10 mouse cellular contexts compared by ENCODE assay signal in genomic region chr1:45021234-45021633, GRCm38 (mm10).
DNase-seq lines count a peak whose midpoint lies in the region; ATAC-seq and TF ChIP-seq lines count a peak whose summit lies in the region.
"Had no signal": no experiment of that assay in that cellular context is flagged by ENCODE, and none has a peak within 500 bp of the region (broad histone marks: within the 10 kb centered on the region; RNA-seq: fewer than 3 reads in every experiment).

No protein-coding gene starts in this region.

- peaks cover 3% of the 10 kb centered on the region; the same call in 1 of the 2 replicates for H3K9me3 ChIP-seq in heart, embryonic 14.5 days (ENCODE audit: control insufficient read depth, low read length)
- no peaks in the 10 kb centered on the region for H3K9me3 ChIP-seq in stomach, postnatal 0 days (ENCODE audit: control insufficient read depth, low read length)
- H3K9me3 ChIP-seq: hindbrain, embryonic 15.5 days had no signal

- no peak for ATAC-seq in heart, embryonic 14.5 days (ENCODE audit: insufficient number of reproducible peaks, insufficient read depth, low FRiP score, low read depth)
- no peak for ATAC-seq in stomach, postnatal 0 days (ENCODE audit: low FRiP score, low TSS enrichment)

- intact Hi-C loops in gastrocnemius, adult 2 months (cut with DNase I) = loop anchor here (5.0 kb wide), 1 partner anchor 276 kb away; no protein-coding TSS in a partner anchor

- H3K27me3 ChIP-seq in heart, embryonic 14.5 days (ENCODE audit: control insufficient read depth, insufficient read depth, low read length) = no peaks in the 10 kb centered on the region
- no peaks in the 10 kb centered on the region for H3K27me3 ChIP-seq in stomach, postnatal 0 days (ENCODE audit: control insufficient read depth, insufficient read depth, low read length)
- H3K27me3 ChIP-seq: hindbrain, embryonic 15.5 days had no signal

- no peak overlapping the region for H3K9ac ChIP-seq in heart, embryonic 14.5 days (ENCODE audit: low read length)
- no peak overlapping the region for H3K9ac ChIP-seq in stomach, postnatal 0 days (ENCODE audit: low read length)
- H3K9ac ChIP-seq: hindbrain, embryonic 15.5 days had no signal

- TF ChIP-seq EP300 in stomach, postnatal 0 days (optimal IDR thresholded peaks at IDR 0.05) = no peak

- H3K27ac ChIP-seq in gastrocnemius, adult 2 months = peak overlapping the region; percentile 64
- peak overlapping the region; percentile 48 to 59; a peak in 3 of 4 replicates for H3K27ac ChIP-seq in heart, embryonic 14.5 days (replicated peaks in 1 of 2; ENCODE audit: control insufficient read depth in 1 of 2, insufficient read depth in 1 of 2, low read depth in 2 of 2, low read length in 2 of 2)
- H3K27ac ChIP-seq in stomach, postnatal 0 days (replicated peaks) = peak overlapping the region; percentile 78
- H3K27ac ChIP-seq: hindbrain, embryonic 15.5 days had no signal

- 58% methylated on average over 2 of the region's 2 CpGs for WGBS in heart, embryonic 14.5 days
- 29% methylated on average over 2 of the region's 2 CpGs for WGBS in stomach, postnatal 0 days

- TF ChIP-seq CTCF in gastrocnemius, adult 2 months (IDR thresholded peaks at IDR 0.05) = no peak
- no peak for TF ChIP-seq CTCF in stomach, postnatal 0 days (IDR thresholded peaks at IDR 0.05; ENCODE audit: low read depth)

- no peaks in the 10 kb centered on the region for H3K36me3 ChIP-seq in heart, embryonic 14.5 days (ENCODE audit: control insufficient read depth, insufficient read depth, low read length)
- no peaks in the 10 kb centered on the region for H3K36me3 ChIP-seq in stomach, postnatal 0 days (ENCODE audit: control insufficient read depth, insufficient read depth, low read length)
- H3K36me3 ChIP-seq: hindbrain, embryonic 15.5 days had no signal

- H3K4me1 ChIP-seq in heart, embryonic 14.5 days (ENCODE audit: control insufficient read depth in 2 of 2, insufficient read depth in 2 of 2, low read length in 2 of 2) = peaks cover 3 to 12% of the 10 kb centered on the region in 2 experiments
- H3K4me1 ChIP-seq in stomach, postnatal 0 days (replicated peaks; ENCODE audit: control insufficient read depth, insufficient read depth) = no peaks in the 10 kb centered on the region
- H3K4me1 ChIP-seq: hindbrain, embryonic 15.5 days had no signal

- H3K4me3 ChIP-seq in gastrocnemius, adult 2 months = no peak overlapping the region
- no peak overlapping the region for H3K4me3 ChIP-seq in heart, embryonic 14.5 days (ENCODE audit: control insufficient read depth in 1 of 2, insufficient read depth in 1 of 2, low read depth in 1 of 2, low read length in 2 of 2)
- H3K4me3 ChIP-seq in stomach, postnatal 0 days (ENCODE audit: low read depth, low read length) = no peak overlapping the region
- H3K4me3 ChIP-seq: hindbrain, embryonic 15.5 days had no signal

- no peak overlapping the region for H3K4me2 ChIP-seq in heart, embryonic 14.5 days (ENCODE audit: low read length)
- H3K4me2 ChIP-seq in stomach, postnatal 0 days (replicated peaks; ENCODE audit: low read depth) = no peak overlapping the region
- H3K4me2 ChIP-seq: hindbrain, embryonic 15.5 days had no signal

- DNase-seq in gastrocnemius, adult 2 months = peak; percentile 25
- DNase-seq in gastrocnemius, postnatal 4 days (ENCODE audit: low spot score in 2 of 2) = no peak
- DNase-seq in lung, postnatal 36 days = peak; percentile 0
- no peak for DNase-seq in lung, adult 18-20 months
- DNase-seq in stomach, postnatal 0 days (ENCODE audit: low spot score) = no peak
- no peak for DNase-seq in ovary, adult 18-20 months (ENCODE audit: low spot score)
- DNase-seq in spleen, postnatal 4 days (ENCODE audit: low spot score in 2 of 2) = no peak
- DNase-seq: lung, postnatal 14 days had no signal

Comparison
In these comparisons a context has a peak if more than half of its experiments do, and no peak if none do; other contexts are left out.
1. DNase-seq: peak in gastrocnemius, adult 2 months (single experiment) and lung, postnatal 36 days (single experiment); none in gastrocnemius, postnatal 4 days (0 of 2), lung, adult 18-20 months (0 of 2), stomach, postnatal 0 days (single experiment), ovary, adult 18-20 months (single experiment) and spleen, postnatal 4 days (0 of 2).
2. Peak in every context shown above with its lines, with median percentiles within 50 percentile points of each other: H3K27ac ChIP-seq.